Mouse (Mus musculus): ENCODE measurements around the gene Hspb7. TPM values are rescaled to one million over a fixed set of nuclear protein-coding genes. Genes with fewer than 3 reads are reported as not detected.

The Hspb7 gene
- polyA plus RNA-seq, 1 experiment from 2014 or later: 0.24 TPM

GRCm38 (mm10) chr4:141461088-141461487 lies 40.5 kb downstream of the Hspb7 start:
- TF ChIP-seq CTCF (IDR thresholded peaks at IDR 0.05): no peak
- no peak for DNase-seq (ENCODE audit: low read depth, low spot score)
- ChIA-PET CTCF (no interaction called here), POLR2A (no interaction called here)
- in situ Hi-C loops (cut with MboI; ENCODE audit: low pct_unique_long_range_greater_than_20kb): no loop called here
- no peak for ATAC-seq
- H3K27me3 ChIP-seq: no peaks in the 10 kb centered on the region

GRCm38 (mm10) chr4:141461576-141461975 lies 41.0 kb downstream of the Hspb7 start:
- DNase-seq (ENCODE audit: low read depth, low spot score): no peak
- ChIA-PET CTCF (no interaction called here), POLR2A (no interaction called here)
- no peak for ATAC-seq
- in situ Hi-C loops (cut with MboI; ENCODE audit: low pct_unique_long_range_greater_than_20kb): no loop called here
- TF ChIP-seq CTCF (IDR thresholded peaks at IDR 0.05): no peak
- H3K27me3 ChIP-seq: no peaks in the 10 kb centered on the region

GRCm38 (mm10) chr4:141463472-141463871 lies 42.9 kb downstream of the Hspb7 start:
- H3K27me3 ChIP-seq: no peaks in the 10 kb centered on the region
- DNase-seq (ENCODE audit: low read depth, low spot score): no peak
- no peak for ATAC-seq
- CTCF ChIA-PET: interaction anchor here (1.4 kb wide), 1 partner anchor 9 kb away, joined by 4 read pairs; no protein-coding TSS in a partner anchor
- POLR2A ChIA-PET: no interaction called here
- TF ChIP-seq CTCF (IDR thresholded peaks at IDR 0.05): no peak
- in situ Hi-C loops (cut with MboI; ENCODE audit: low pct_unique_long_range_greater_than_20kb): no loop called here

- in situ Hi-C loops (cut with MboI; ENCODE audit: low pct_unique_long_range_greater_than_20kb): no loop called here
- POLR2A ChIA-PET: no interaction called here
- DNase-seq (ENCODE audit: low read depth, low spot score): no peak
- no peak for ATAC-seq
- no peak for TF ChIP-seq CTCF (IDR thresholded peaks at IDR 0.05)
- H3K27me3 ChIP-seq: no peaks in the 10 kb centered on the region
- CTCF ChIA-PET: no interaction called here
Observed at GRCm38 (mm10) chr4:141464722-141465121, 44.1 kb downstream of the Hspb7 start.

GRCm38 (mm10) chr4:141465512-141466288 lies 45.1 kb downstream of the Hspb7 start:
- TF ChIP-seq CTCF (IDR thresholded peaks at IDR 0.05): no peak
- no peaks in the 10 kb centered on the region for H3K27me3 ChIP-seq
- DNase-seq (ENCODE audit: low read depth, low spot score): no peak
- no peak for ATAC-seq
- in situ Hi-C loops (cut with MboI; ENCODE audit: low pct_unique_long_range_greater_than_20kb): no loop called here
- ChIA-PET CTCF (no interaction called here), POLR2A (interaction anchor here (1.0 kb wide), 1 partner anchor 61 kb away, joined by 3 read pairs; no protein-coding TSS in a partner anchor)

- ATAC-seq (no peak), DNase-seq (ENCODE audit: low read depth, low spot score) (no peak)
- in situ Hi-C loops (cut with MboI; ENCODE audit: low pct_unique_long_range_greater_than_20kb): no loop called here
- no peaks in the 10 kb centered on the region for H3K27me3 ChIP-seq
- no peak for TF ChIP-seq CTCF (IDR thresholded peaks at IDR 0.05)
- POLR2A ChIA-PET: no interaction called here
- CTCF ChIA-PET: no interaction called here
Observed at GRCm38 (mm10) chr4:141466289-141466795, 45.8 kb downstream of the Hspb7 start.

GRCm38 (mm10) chr4:141466844-141467580 lies 46.4 kb downstream of the Hspb7 start:
- ChIA-PET CTCF (no interaction called here), POLR2A (no interaction called here)
- H3K27me3 ChIP-seq: no peaks in the 10 kb centered on the region
- ATAC-seq: no peak
- no peak for DNase-seq (ENCODE audit: low read depth, low spot score)
- in situ Hi-C loops (cut with MboI; ENCODE audit: low pct_unique_long_range_greater_than_20kb): no loop called here
- TF ChIP-seq CTCF (IDR thresholded peaks at IDR 0.05): no peak

GRCm38 (mm10) chr4:141467581-141467927 lies 47.0 kb downstream of the Hspb7 start:
- DNase-seq (ENCODE audit: low read depth, low spot score) (no peak), ATAC-seq (no peak)
- in situ Hi-C loops (cut with MboI; ENCODE audit: low pct_unique_long_range_greater_than_20kb): no loop called here
- no peak for TF ChIP-seq CTCF (IDR thresholded peaks at IDR 0.05)
- H3K27me3 ChIP-seq: no peaks in the 10 kb centered on the region
- CTCF ChIA-PET: no interaction called here
- POLR2A ChIA-PET: no interaction called here

- no peaks in the 10 kb centered on the region for H3K27me3 ChIP-seq
- CTCF ChIA-PET: no interaction called here
- TF ChIP-seq CTCF (IDR thresholded peaks at IDR 0.05): no peak
- no peak for DNase-seq (ENCODE audit: low read depth, low spot score)
- no peak for ATAC-seq
- POLR2A ChIA-PET: no interaction called here
- in situ Hi-C loops (cut with MboI; ENCODE audit: low pct_unique_long_range_greater_than_20kb): no loop called here
Observed at GRCm38 (mm10) chr4:141468576-141468975, 48.0 kb downstream of the Hspb7 start.

GRCm38 (mm10) chr4:141469343-141469742 lies 48.8 kb downstream of the Hspb7 start:
- in situ Hi-C loops (cut with MboI; ENCODE audit: low pct_unique_long_range_greater_than_20kb): no loop called here
- POLR2A ChIA-PET: no interaction called here
- DNase-seq (ENCODE audit: low read depth, low spot score): no peak
- CTCF ChIA-PET: interaction anchor here (1.0 kb wide), 1 partner anchor 16 kb away, joined by 3 read pairs; no protein-coding TSS in a partner anchor
- no peak for TF ChIP-seq CTCF (IDR thresholded peaks at IDR 0.05)
- no peak for ATAC-seq
- no peaks in the 10 kb centered on the region for H3K27me3 ChIP-seq

GRCm38 (mm10) chr4:141471491-141471890 lies 50.9 kb downstream of the Hspb7 start:
- no peak for TF ChIP-seq CTCF (IDR thresholded peaks at IDR 0.05)
- in situ Hi-C loops (cut with MboI; ENCODE audit: low pct_unique_long_range_greater_than_20kb): loop anchor here (10.0 kb wide), 1 partner anchor 67 kb away; no protein-coding TSS in a partner anchor
- no peak for DNase-seq (ENCODE audit: low read depth, low spot score)
- no peaks in the 10 kb centered on the region for H3K27me3 ChIP-seq
- no peak for ATAC-seq
- ChIA-PET POLR2A (no interaction called here), CTCF (interaction anchor here (0.9 kb wide), 1 partner anchor 11 kb away, joined by 3 read pairs; no protein-coding TSS in a partner anchor)
